Mouse (Mus musculus) Patski (cell line): Measurements from ENCODE around the gene Srp68. TPM values are rescaled to one million over a fixed set of nuclear protein-coding genes. Genes with fewer than 3 reads are reported as not detected.

Experiments used
- ATAC-seq: fragments of 100-300 bp; one replicate; pipeline ENCODE4 v1.8.0; 2021
- CTCF ChIA-PET: fragments of 350-600 bp; sonication (Branson Sonifier 250); formaldehyde crosslinking; loops from one replicate; lab custom pipeline; 2022; ENCODE audit warnings: inconsistent platforms; lab: Charles Lee
- POLR2A ChIA-PET: fragments of 350-600 bp; sonication (Branson Sonifier 250); formaldehyde crosslinking; loops from one replicate; lab custom pipeline; 2022; ENCODE audit warnings: antibody characterized with exemption, inconsistent platforms; lab: Charles Lee
- DNase-seq: peaks from one replicate; pipeline ENCODE4 v3.0.0-alpha.2; 2011; ENCODE audit warnings: low read depth, low spot score
- H3K27me3 ChIP-seq: fragments of 371-371 bp; one replicate; pipeline ENCODE4 v1.5.1; 2021
- CTCF ChIP-seq: fragments of 100-300 bp; IDR thresholded peaks from one replicate; pipeline ENCODE4 v1.5.1; 2021
- in situ Hi-C: fragments of 300-500 bp; cut with MboI; formaldehyde crosslinking; loops from 3 replicates; pipeline ENCODE4 v1.11.1; 2018; ENCODE audit warnings: low pct_unique_long_range_greater_than_20kb, mixed read lengths
- polyA plus RNA-seq: library from polyadenylated mRNA; unstranded; gene quantifications from one replicate; pipeline ENCODE4 v1.2.3, GENCODE M21; 2021

The Srp68 gene
- polyA plus RNA-seq, 1 experiment from 2014 or later, result 90.1 TPM

GRCm38 (mm10) chr11:116228699-116229098 lies 45.3 kb downstream of the Srp68 start:
- TF ChIP-seq CTCF, result no peak
- in situ Hi-C loops, result no loop called here
- H3K27me3 ChIP-seq, result no peaks in the 10 kb centered on the region
- ATAC-seq (no peak), DNase-seq (no peak)
- ChIA-PET POLR2A (interaction anchor here (1.0 kb wide), 1 partner anchor 10 kb away, joined by 3 read pairs; the partner anchor contains the start of gene Evpl), CTCF (interaction anchor here (0.8 to 1.0 kb wide), 2 partner anchors 107 to 216 kb away, joined by 3 read pairs; no protein-coding TSS in a partner anchor)

- no peak for TF ChIP-seq CTCF
- CTCF ChIA-PET, result interaction anchor here (0.7 to 2.4 kb wide), 12 partner anchors 10 to 237 kb away, joined by 3 to 12 read pairs (median 4); no protein-coding TSS in a partner anchor
- no peak for ATAC-seq
- POLR2A ChIA-PET, result interaction anchor here (1.1 kb wide), 1 partner anchor 109 kb away, joined by 3 read pairs; the partner anchor contains the start of gene Foxj1
- peak; percentile 31 for DNase-seq
- no peaks in the 10 kb centered on the region for H3K27me3 ChIP-seq
- in situ Hi-C loops, result no loop called here
Observed at GRCm38 (mm10) chr11:116226414-116226813, 47.6 kb downstream of the Srp68 start.

GRCm38 (mm10) chr11:116222740-116223059 lies 51.3 kb downstream of the Srp68 start:
- no peaks in the 10 kb centered on the region for H3K27me3 ChIP-seq
- no peak for TF ChIP-seq CTCF
- DNase-seq (no peak), ATAC-seq (no peak)
- ChIA-PET CTCF (interaction anchor here (0.9 to 4.9 kb wide), 3 partner anchors 45 to 84 kb away, joined by 3 to 12 read pairs (median 4); partner anchors contain the start of gene Mrpl38), POLR2A (no interaction called here)
- in situ Hi-C loops, result loop anchor here (5.0 kb wide), 2 partner anchors 60 to 235 kb away; partner anchors contain the start of gene Galr2

GRCm38 (mm10) chr11:116221931-116222739 lies 51.9 kb downstream of the Srp68 start:
- in situ Hi-C loops, result loop anchor here (5.0 kb wide), 2 partner anchors 60 to 235 kb away; partner anchors contain the start of gene Galr2
- no peak for TF ChIP-seq CTCF
- ChIA-PET POLR2A (interaction anchor here (1.1 kb wide), 1 partner anchor 85 kb away, joined by 3 read pairs; the partner anchor contains the start of gene Exoc7), CTCF (interaction anchor here (0.9 to 4.9 kb wide), 3 partner anchors 45 to 84 kb away, joined by 3 to 12 read pairs (median 3); partner anchors contain the start of gene Mrpl38)
- DNase-seq (no peak), ATAC-seq (no peak)
- no peaks in the 10 kb centered on the region for H3K27me3 ChIP-seq

- CTCF ChIA-PET, result interaction anchor here (0.9 to 1.5 kb wide), 3 partner anchors 30 to 78 kb away, joined by 3 to 5 read pairs (median 4); no protein-coding TSS in a partner anchor
- POLR2A ChIA-PET, result interaction anchor here (1.2 to 1.3 kb wide), 2 partner anchors 24 to 35 kb away, joined by 3 read pairs; no protein-coding TSS in a partner anchor
- no peak for DNase-seq
- no peak for ATAC-seq
- H3K27me3 ChIP-seq, result no peaks in the 10 kb centered on the region
- no peak for TF ChIP-seq CTCF
- in situ Hi-C loops, result loop anchor here (5.0 kb wide), 3 partner anchors 62 to 237 kb away; partner anchors contain the start of gene Galr2
Observed at GRCm38 (mm10) chr11:116219885-116220284, 54.1 kb downstream of the Srp68 start.

- TF ChIP-seq CTCF, result no peak
- peak; percentile 80 for DNase-seq
- H3K27me3 ChIP-seq, result no peaks in the 10 kb centered on the region
- CTCF ChIA-PET, result interaction anchor here (1.2 kb wide), 1 partner anchor 80 kb away, joined by 4 read pairs; the partner anchor contains the start of gene Mrpl38
- in situ Hi-C loops, result loop anchor here (5.0 kb wide), 1 partner anchor 72 kb away; no protein-coding TSS in a partner anchor
- peak; percentile 45 for ATAC-seq
- POLR2A ChIA-PET, result interaction anchor here (1.2 to 1.5 kb wide), 2 partner anchors 23 to 73 kb away, joined by 3 read pairs; no protein-coding TSS in a partner anchor
Observed at GRCm38 (mm10) chr11:116218737-116219400, 55.1 kb downstream of the Srp68 start.

GRCm38 (mm10) chr11:116218263-116218662 lies 55.8 kb downstream of the Srp68 start:
- ChIA-PET POLR2A (interaction anchor here (1.5 kb wide), 1 partner anchor 72 kb away, joined by 3 read pairs; no protein-coding TSS in a partner anchor), CTCF (interaction anchor here (1.2 kb wide), 1 partner anchor 79 kb away, joined by 4 read pairs; the partner anchor contains the start of gene Mrpl38)
- ATAC-seq (no peak), DNase-seq (no peak)
- no peak for TF ChIP-seq CTCF
- in situ Hi-C loops, result loop anchor here (5.0 kb wide), 1 partner anchor 71 kb away; no protein-coding TSS in a partner anchor
- no peaks in the 10 kb centered on the region for H3K27me3 ChIP-seq

- ATAC-seq (no peak), DNase-seq (no peak)
- in situ Hi-C loops, result loop anchor here (5.0 kb wide), 1 partner anchor 69 kb away; no protein-coding TSS in a partner anchor
- no peak for TF ChIP-seq CTCF
- CTCF ChIA-PET, result interaction anchor here (1.2 kb wide), 2 partner anchors 14 to 74 kb away, joined by 3 to 4 read pairs; no protein-coding TSS in a partner anchor
- H3K27me3 ChIP-seq, result no peaks in the 10 kb centered on the region
- POLR2A ChIA-PET, result no interaction called here
Observed at GRCm38 (mm10) chr11:116216549-116216948, 57.5 kb downstream of the Srp68 start.

GRCm38 (mm10) chr11:116215991-116216390 lies 58.0 kb downstream of the Srp68 start:
- ChIA-PET CTCF (interaction anchor here (1.2 kb wide), 2 partner anchors 14 to 73 kb away, joined by 3 to 4 read pairs; no protein-coding TSS in a partner anchor), POLR2A (no interaction called here)
- no peak for DNase-seq
- no peak for TF ChIP-seq CTCF
- ATAC-seq, result no peak
- in situ Hi-C loops, result loop anchor here (5.0 kb wide), 1 partner anchor 69 kb away; no protein-coding TSS in a partner anchor
- H3K27me3 ChIP-seq, result no peaks in the 10 kb centered on the region
